Mouse (Mus musculus): ENCODE measurements at regions not wholly inside any gene's neighbourhood (a gene's known extent, or its start where the extent isn't known, plus 50 kb on each side); places are given as distances from the start of the nearest gene placed in this dataset.
A peak's percentile ranks its signal among the peaks of the same experiment; 100 is the strongest.

GRCm38 (mm10) chr10:15791473-15792269 is 1073.7 kb upstream of the Gje1 start:
- 40% methylated on average over 7 of the region's 7 CpGs for WGBS
- Histone ChIP-seq H3K9me3 (ENCODE audit: low read length) (no peaks in the 10 kb centered on the region), H3K9ac (no peak overlapping the region), H3K36me3 (ENCODE audit: insufficient read depth) (no peaks in the 10 kb centered on the region), H3K4me2 (ENCODE audit: low read depth) (no peak overlapping the region), H3K4me3 (ENCODE audit: low read depth, low read length) (no peak overlapping the region), H3K27ac (ENCODE audit: low read depth, low read length) (no peak overlapping the region), H3K4me1 (ENCODE audit: insufficient read depth) (no peaks in the 10 kb centered on the region), H3K27me3 (ENCODE audit: insufficient read depth, low read length) (no peaks in the 10 kb centered on the region)
- DNase-seq: no peak
- no peak for ATAC-seq
- no peak for TF ChIP-seq CTCF (IDR thresholded peaks at IDR 0.05; ENCODE audit: low read depth)

- WGBS: 58% methylated on average over 6 of the region's 6 CpGs
- no peak for TF ChIP-seq CTCF (IDR thresholded peaks at IDR 0.05; ENCODE audit: low read depth)
- Histone ChIP-seq H3K4me2 (ENCODE audit: low read depth) (no peak overlapping the region), H3K9ac (no peak overlapping the region), H3K27me3 (ENCODE audit: insufficient read depth, low read length) (no peaks in the 10 kb centered on the region), H3K4me3 (ENCODE audit: low read depth, low read length) (no peak overlapping the region), H3K27ac (ENCODE audit: low read depth, low read length) (no peak overlapping the region), H3K36me3 (ENCODE audit: insufficient read depth) (no peaks in the 10 kb centered on the region), H3K9me3 (ENCODE audit: low read length) (no peaks in the 10 kb centered on the region), H3K4me1 (ENCODE audit: insufficient read depth) (no peaks in the 10 kb centered on the region)
- DNase-seq (peak; percentile 5), ATAC-seq (peak; percentile 42; the same call in 1 of the 2 replicates)
Observed at GRCm38 (mm10) chr10:15759983-15760723, 1042.1 kb upstream of the Gje1 start.

GRCm38 (mm10) chr10:15759576-15759975 is 1041.6 kb upstream of the Gje1 start:
- H3K4me2 ChIP-seq (ENCODE audit: low read depth): no peak overlapping the region
- no peak for TF ChIP-seq CTCF (IDR thresholded peaks at IDR 0.05; ENCODE audit: low read depth)
- DNase-seq (no peak), ATAC-seq (no peak)
- H3K9ac ChIP-seq: no peak overlapping the region
- H3K4me3 ChIP-seq (ENCODE audit: low read depth, low read length): no peak overlapping the region
- H3K9me3 ChIP-seq (ENCODE audit: low read length): no peaks in the 10 kb centered on the region
- H3K27me3 ChIP-seq (ENCODE audit: insufficient read depth, low read length): no peaks in the 10 kb centered on the region
- H3K36me3 ChIP-seq (ENCODE audit: insufficient read depth): no peaks in the 10 kb centered on the region
- H3K4me1 ChIP-seq (ENCODE audit: insufficient read depth): no peaks in the 10 kb centered on the region
- WGBS: 38% methylated on average over 3 of the region's 3 CpGs
- H3K27ac ChIP-seq (ENCODE audit: low read depth, low read length): no peak overlapping the region

- Histone ChIP-seq H3K27me3 (ENCODE audit: insufficient read depth, low read length) (no peaks in the 10 kb centered on the region), H3K9me3 (ENCODE audit: low read length) (no peaks in the 10 kb centered on the region), H3K4me2 (ENCODE audit: low read depth) (no peak overlapping the region), H3K4me3 (ENCODE audit: low read depth, low read length) (no peak overlapping the region), H3K9ac (no peak overlapping the region), H3K27ac (ENCODE audit: low read depth, low read length) (no peak overlapping the region), H3K36me3 (ENCODE audit: insufficient read depth) (no peaks in the 10 kb centered on the region), H3K4me1 (ENCODE audit: insufficient read depth) (no peaks in the 10 kb centered on the region)
- ATAC-seq: no peak
- TF ChIP-seq CTCF (IDR thresholded peaks at IDR 0.05; ENCODE audit: low read depth): no peak
- WGBS: 26% methylated on average over 1 of the region's 1 CpGs
- DNase-seq: no peak
Observed at GRCm38 (mm10) chr10:15757503-15757902, 1039.5 kb upstream of the Gje1 start.

- H3K36me3 ChIP-seq (ENCODE audit: insufficient read depth): no peaks in the 10 kb centered on the region
- DNase-seq: no peak
- WGBS: 72% methylated on average over 1 of the region's 1 CpGs
- H3K4me3 ChIP-seq (ENCODE audit: low read depth, low read length): no peak overlapping the region
- no peaks in the 10 kb centered on the region for H3K9me3 ChIP-seq (ENCODE audit: low read length)
- no peaks in the 10 kb centered on the region for H3K4me1 ChIP-seq (ENCODE audit: insufficient read depth)
- H3K27ac ChIP-seq (ENCODE audit: low read depth, low read length): no peak overlapping the region
- H3K4me2 ChIP-seq (ENCODE audit: low read depth): no peak overlapping the region
- no peak overlapping the region for H3K9ac ChIP-seq
- no peak for ATAC-seq
- no peak for TF ChIP-seq CTCF (IDR thresholded peaks at IDR 0.05; ENCODE audit: low read depth)
- no peaks in the 10 kb centered on the region for H3K27me3 ChIP-seq (ENCODE audit: insufficient read depth, low read length)
Observed at GRCm38 (mm10) chr10:15746866-15747265, 1028.9 kb upstream of the Gje1 start.

- Histone ChIP-seq H3K9me3 (ENCODE audit: low read length) (no peaks in the 10 kb centered on the region), H3K27me3 (ENCODE audit: insufficient read depth, low read length) (no peaks in the 10 kb centered on the region), H3K9ac (no peak overlapping the region), H3K4me2 (ENCODE audit: low read depth) (no peak overlapping the region), H3K4me1 (ENCODE audit: insufficient read depth) (no peaks in the 10 kb centered on the region), H3K4me3 (ENCODE audit: low read depth, low read length) (no peak overlapping the region), H3K27ac (ENCODE audit: low read depth, low read length) (no peak overlapping the region), H3K36me3 (ENCODE audit: insufficient read depth) (no peaks in the 10 kb centered on the region)
- WGBS: 80% methylated on average over 3 of the region's 3 CpGs
- DNase-seq: no peak
- TF ChIP-seq CTCF (IDR thresholded peaks at IDR 0.05; ENCODE audit: low read depth): no peak
- ATAC-seq: no peak
Observed at GRCm38 (mm10) chr10:15738630-15739029, 1020.6 kb upstream of the Gje1 start.

GRCm38 (mm10) chr10:15731318-15731717 is 1013.3 kb upstream of the Gje1 start:
- Histone ChIP-seq H3K9me3 (ENCODE audit: low read length) (no peaks in the 10 kb centered on the region), H3K9ac (no peak overlapping the region), H3K27me3 (ENCODE audit: insufficient read depth, low read length) (no peaks in the 10 kb centered on the region), H3K4me2 (ENCODE audit: low read depth) (no peak overlapping the region), H3K27ac (ENCODE audit: low read depth, low read length) (no peak overlapping the region), H3K4me3 (ENCODE audit: low read depth, low read length) (no peak overlapping the region), H3K36me3 (ENCODE audit: insufficient read depth) (no peaks in the 10 kb centered on the region), H3K4me1 (ENCODE audit: insufficient read depth) (no peaks in the 10 kb centered on the region)
- ATAC-seq (no peak), DNase-seq (no peak)
- no peak for TF ChIP-seq CTCF (IDR thresholded peaks at IDR 0.05; ENCODE audit: low read depth)
- WGBS: 94% methylated on average over 1 of the region's 1 CpGs

All from forebrain, postnatal 0 days (tissue).